Mouse (Mus musculus) bone marrow, adult 2 months (tissue): Measurements from ENCODE around the gene Clps.

Experiments used
- CTCF ChIP-seq: fragments of 200-500 bp; IDR thresholded peaks from 2 replicates; pipeline ENCODE4 v1.5.1; 2011; ENCODE audit warnings: low read length, control low read depth; ENCODE audit not compliant: control insufficient read depth, insufficient read depth
- POLR2A ChIP-seq: fragments of 200-500 bp; IDR thresholded peaks from 2 replicates; pipeline ENCODE4 v1.6.1; 2011; ENCODE audit warnings: low read depth, mild to moderate bottlenecking, control low read depth, low read length, borderline replicate concordance; ENCODE audit not compliant: control insufficient read depth

DNA sequence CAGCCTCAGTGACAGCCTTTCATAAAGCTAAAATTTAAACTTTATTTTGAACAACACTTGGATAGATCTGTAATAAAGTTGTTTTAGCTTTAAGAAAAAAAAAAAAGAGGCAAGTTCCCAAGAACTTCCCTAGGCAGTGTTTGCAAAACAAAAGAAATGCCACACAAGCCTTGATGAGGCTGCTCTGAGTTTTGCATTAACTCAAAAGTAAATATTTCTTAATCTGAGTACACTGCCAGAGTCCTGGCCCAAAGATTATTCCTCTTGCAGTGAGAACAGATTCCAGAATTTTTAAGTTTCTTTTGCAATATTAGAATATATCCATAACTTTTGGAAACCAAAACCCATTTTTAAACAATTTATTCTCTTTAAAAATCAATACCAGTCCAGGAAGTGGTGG is 4.6 kb upstream of the Clps start:
- TF ChIP-seq CTCF (no peak), POLR2A (no peak)
